Mouse (Mus musculus) intestine, embryonic 14.5 days (tissue): Measurements from ENCODE around the gene Cygb. TPM values are rescaled to one million over a fixed set of nuclear protein-coding genes. Genes with fewer than 3 reads are reported as not detected.

Experiments used
- ATAC-seq: fragments of 200-750 bp; cut with Nextera tagmentation; replicated peaks from 2 replicates; pipeline ENCODE4 v1.8.0; 2017; ENCODE audit warnings: low read depth, moderate number of reproducible peaks, moderate TSS enrichment, moderate library complexity; ENCODE audit not compliant: low FRiP score, low TSS enrichment
- DNase-seq: peaks from one replicate; pipeline ENCODE4 v3.0.0-alpha.2; 2018; ENCODE audit warnings: low spot score
- H3K27ac ChIP-seq: fragments of 300-500 bp; sonication (generic); 2 replicates; pipeline ENCODE4 v1.5.1; 2014; ENCODE audit warnings: low read depth, mild to moderate bottlenecking, control low read depth
- H3K27me3 ChIP-seq: fragments of 300-500 bp; sonication (generic); replicated peaks from 2 replicates; pipeline ENCODE4 v1.6.1; 2014; ENCODE audit warnings: low read length, control low read depth; ENCODE audit not compliant: control insufficient read depth, insufficient read depth
- H3K36me3 ChIP-seq: fragments of 300-500 bp; sonication (generic); 2 replicates; pipeline ENCODE4 v1.6.1; 2014; ENCODE audit warnings: low read length, control low read depth; ENCODE audit not compliant: control insufficient read depth, insufficient read depth
- H3K4me1 ChIP-seq: fragments of 300-500 bp; sonication (generic); replicated peaks from 2 replicates; pipeline ENCODE4 v1.6.1; 2014; ENCODE audit warnings: low read length, control low read depth, mixed read lengths; ENCODE audit not compliant: control insufficient read depth, insufficient read depth
- H3K4me2 ChIP-seq: fragments of 300-500 bp; sonication (generic); 2 replicates; pipeline ENCODE4 v1.6.1; 2014; ENCODE audit warnings: low read length
- H3K4me3 ChIP-seq: fragments of 300-500 bp; sonication (generic); 2 replicates; pipeline ENCODE4 v1.5.1; 2014; ENCODE audit warnings: low read depth, low read length, control low read depth, mixed read lengths
- H3K9ac ChIP-seq: fragments of 300-500 bp; sonication (generic); 2 replicates; pipeline ENCODE4 v1.6.1; 2014; ENCODE audit warnings: mild to moderate bottlenecking, low read length
- H3K9me3 ChIP-seq: fragments of 300-500 bp; sonication (generic); 2 replicates; pipeline ENCODE4 v1.6.1; 2016; ENCODE audit warnings: low read length, control low read depth; ENCODE audit not compliant: control insufficient read depth
- WGBS: fragments of 180-500 bp; shearing (Covaris S2); extraction: QIAGEN DNeasy Blood & Tissue Kit; methylation state at CpG from one replicate; pipeline ENCODE4 v1.1.7; 2014; 5-methylcytosine and 5-hydroxymethylcytosine counted together
- polyA plus RNA-seq: library from polyadenylated mRNA; unstranded; fragments of >200 nt; fragmentation: Nextera tagmentation; extraction: Ambion mirVana; gene quantifications from 2 replicates; pipeline ENCODE4 v1.2.1, GENCODE M21; 2014

Cygb gene
- polyA plus RNA-seq, 1 experiment from 2014 or later: 16.4 TPM

- 42% methylated on average over 17 of the region's 18 CpGs for WGBS
Observed at GRCm38 (mm10) chr11:116648213-116648921, 5.7 kb downstream of the Cygb start.

GRCm38 (mm10) chr11:116647340-116647991 lies 6.6 kb downstream of the Cygb start:
- Histone ChIP-seq H3K9ac (no peak overlapping the region), H3K4me2 (no peak overlapping the region), H3K27me3 (no peaks in the 10 kb centered on the region; the same call in 1 of the 2 replicates), H3K27ac (peak overlapping the region; percentile 74), H3K4me1 (peaks cover 35% of the 10 kb centered on the region), H3K36me3 (no peaks in the 10 kb centered on the region), H3K4me3 (no peak overlapping the region), H3K9me3 (no peaks in the 10 kb centered on the region)
- 39% methylated on average over 11 of the region's 11 CpGs for WGBS
- DNase-seq (no peak), ATAC-seq (no peak)

More at GRCm38 (mm10) chr11:116648213-116648921, 5.7 kb downstream of the Cygb start:
- Histone ChIP-seq H3K4me1 (peaks cover 38% of the 10 kb centered on the region), H3K4me2 (0 out of 2 replicates have a peak overlapping the region, but pooled peaks have one; percentile 16), H3K9ac (no peak overlapping the region), H3K9me3 (no peaks in the 10 kb centered on the region), H3K36me3 (no peaks in the 10 kb centered on the region), H3K27ac (peak overlapping the region; percentile 74), H3K4me3 (no peak overlapping the region), H3K27me3 (no peaks in the 10 kb centered on the region; the same call in 1 of the 2 replicates)
- no peak for DNase-seq
- no peak for ATAC-seq

- DNase-seq: no peak
- H3K27ac ChIP-seq: peak overlapping the region; percentile 74; the same call in 1 of the 2 replicates
- H3K27me3 ChIP-seq: no peaks in the 10 kb centered on the region
- 84% methylated on average over 7 of the region's 7 CpGs for WGBS
- no peak overlapping the region for H3K4me2 ChIP-seq
- ATAC-seq: no peak
- H3K4me1 ChIP-seq: peaks cover 35% of the 10 kb centered on the region
- H3K9ac ChIP-seq: no peak overlapping the region
- H3K4me3 ChIP-seq: no peak overlapping the region
- no peaks in the 10 kb centered on the region for H3K9me3 ChIP-seq
- no peaks in the 10 kb centered on the region for H3K36me3 ChIP-seq
Observed at GRCm38 (mm10) chr11:116646771-116647170, 7.3 kb downstream of the Cygb start.

GRCm38 (mm10) chr11:116646136-116646535 lies 8.0 kb downstream of the Cygb start:
- H3K4me1 ChIP-seq: peaks cover 35% of the 10 kb centered on the region
- H3K27me3 ChIP-seq: no peaks in the 10 kb centered on the region
- no peak overlapping the region for H3K9ac ChIP-seq
- no peak for DNase-seq
- H3K9me3 ChIP-seq: no peaks in the 10 kb centered on the region
- H3K36me3 ChIP-seq: no peaks in the 10 kb centered on the region
- WGBS: 62% methylated on average over 11 of the region's 11 CpGs
- no peak for ATAC-seq
- H3K4me3 ChIP-seq: no peak overlapping the region
- no peak overlapping the region for H3K27ac ChIP-seq
- H3K4me2 ChIP-seq: no peak overlapping the region

- Histone ChIP-seq H3K9me3 (no peaks in the 10 kb centered on the region), H3K36me3 (no peaks in the 10 kb centered on the region), H3K4me3 (no peak overlapping the region), H3K4me1 (peaks cover 35% of the 10 kb centered on the region), H3K27ac (no peak overlapping the region), H3K27me3 (no peaks in the 10 kb centered on the region), H3K9ac (no peak overlapping the region), H3K4me2 (no peak overlapping the region)
- no peak for ATAC-seq
- no peak for DNase-seq
- WGBS: 45% methylated on average over 8 of the region's 8 CpGs
Observed at GRCm38 (mm10) chr11:116645446-116646110, 8.5 kb downstream of the Cygb start.

GRCm38 (mm10) chr11:116644225-116645112 lies 9.6 kb downstream of the Cygb start:
- no peaks in the 10 kb centered on the region for H3K36me3 ChIP-seq
- no peaks in the 10 kb centered on the region for H3K9me3 ChIP-seq
- no peak for DNase-seq
- no peaks in the 10 kb centered on the region for H3K27me3 ChIP-seq
- peak overlapping the region; percentile 39; the same call in 1 of the 2 replicates for H3K4me2 ChIP-seq
- 46% methylated on average over 21 of the region's 21 CpGs for WGBS
- no peak overlapping the region for H3K9ac ChIP-seq
- peaks cover 35% of the 10 kb centered on the region for H3K4me1 ChIP-seq
- no peak for ATAC-seq
- no peak overlapping the region for H3K4me3 ChIP-seq
- H3K27ac ChIP-seq: no peak overlapping the region

GRCm38 (mm10) chr11:116643579-116644224 lies 10.4 kb downstream of the Cygb start:
- Histone ChIP-seq H3K36me3 (no peaks in the 10 kb centered on the region), H3K4me2 (peak overlapping the region; percentile 39), H3K9me3 (no peaks in the 10 kb centered on the region), H3K4me1 (peaks cover 30% of the 10 kb centered on the region), H3K27ac (no peak overlapping the region; the same call in 1 of the 2 replicates), H3K4me3 (no peak overlapping the region), H3K9ac (no peak overlapping the region), H3K27me3 (no peaks in the 10 kb centered on the region)
- WGBS: 12% methylated on average over 19 of the region's 19 CpGs
- ATAC-seq: 0 out of 2 replicates have a peak, but pooled peaks have one; percentile 22
- peak; percentile 70 for DNase-seq
